Mouse (Mus musculus) ES-Bruce4 (cell line): ENCODE data around the gene A730009L09Rik.

ENCODE experiments used
- CTCF ChIP-seq: IDR thresholded peaks from one replicate; pipeline ENCODE4 v1.8.1; 2011; ENCODE audit warnings: low read depth, low read length
- EP300 ChIP-seq: IDR thresholded peaks from 2 replicates; pipeline ENCODE4 v1.6.1; 2011; ENCODE audit warnings: low read depth, low read length; ENCODE audit not compliant: insufficient read depth
- POLR2A ChIP-seq: IDR thresholded peaks from one replicate; pipeline ENCODE4 v1.8.1; 2011; ENCODE audit warnings: low read length; ENCODE audit not compliant: insufficient read depth

DNA sequence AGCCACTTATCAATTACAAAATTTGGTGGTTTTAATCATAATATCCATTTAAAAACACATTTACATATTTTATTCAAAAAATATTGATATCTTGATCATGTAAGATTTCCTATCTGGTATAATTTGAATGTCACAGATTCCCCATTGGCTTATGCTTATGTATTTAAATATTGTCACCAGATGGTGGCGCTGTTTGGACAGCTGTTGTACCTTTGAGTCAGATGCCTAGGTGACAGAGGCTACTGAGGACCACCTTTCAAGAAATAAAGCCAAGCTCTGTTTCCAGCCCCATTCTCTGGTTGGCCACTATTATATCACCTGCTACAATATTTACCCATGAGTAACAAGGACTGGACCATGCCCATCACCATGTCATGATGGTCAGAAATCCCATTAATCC lies 46.0 kb upstream of the A730009L09Rik start:
- TF ChIP-seq CTCF, result no peak
- TF ChIP-seq POLR2A, result no peak
- no peak for TF ChIP-seq EP300
